Mouse (Mus musculus): ENCODE results near the gene Tspan14. TPM values are rescaled to one million over a fixed set of nuclear protein-coding genes. Genes with fewer than 3 reads are reported as not detected.
A peak's percentile ranks its signal among the peaks of the same experiment; 100 is the strongest.

Gene Tspan14
- polyA plus RNA-seq, 1 experiment from 2014 or later: 104 TPM

DNA sequence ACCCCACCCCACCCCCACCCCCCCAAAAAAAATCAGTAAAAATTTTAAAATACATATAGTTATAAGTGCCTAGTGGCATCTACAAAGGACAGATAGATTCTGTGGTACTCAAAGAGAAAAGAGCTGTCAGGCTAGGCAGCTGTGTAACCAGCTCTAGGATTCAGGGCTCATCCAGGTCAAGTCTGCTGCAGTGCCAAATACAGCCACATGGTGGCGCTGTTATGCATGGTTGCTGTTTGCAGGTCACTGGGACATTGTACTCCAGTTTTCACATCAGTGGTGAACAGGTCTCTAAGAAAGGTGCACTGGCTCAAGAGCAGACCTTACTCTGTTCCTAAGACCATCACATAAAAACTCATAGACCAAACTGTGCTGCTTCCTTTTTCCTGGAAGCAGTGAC, 49.0 kb downstream of the Tspan14 start:
- no peak overlapping the region for H3K9ac ChIP-seq (ENCODE audit: low read length)
- H3K4me1 ChIP-seq (replicated peaks; ENCODE audit: control insufficient read depth, insufficient read depth, low read length): peaks cover 5% of the 10 kb centered on the region
- no peak overlapping the region for H3K4me3 ChIP-seq (ENCODE audit: low read length)
- H3K9me3 ChIP-seq (ENCODE audit: control insufficient read depth, low read length): no peaks in the 10 kb centered on the region
- no peaks in the 10 kb centered on the region for H3K27me3 ChIP-seq (ENCODE audit: control insufficient read depth, insufficient read depth, low read depth, low read length)
- H3K36me3 ChIP-seq (ENCODE audit: control insufficient read depth, insufficient read depth, low read length): peaks cover 23% of the 10 kb centered on the region
- ATAC-seq (ENCODE audit: low read depth): peak; percentile 54
- no peak overlapping the region for H3K27ac ChIP-seq (ENCODE audit: low read length)
- H3K4me2 ChIP-seq (ENCODE audit: low read depth, low read length): no peak overlapping the region
- 0% methylated on average over 1 of the region's 1 CpGs for WGBS

DNA sequence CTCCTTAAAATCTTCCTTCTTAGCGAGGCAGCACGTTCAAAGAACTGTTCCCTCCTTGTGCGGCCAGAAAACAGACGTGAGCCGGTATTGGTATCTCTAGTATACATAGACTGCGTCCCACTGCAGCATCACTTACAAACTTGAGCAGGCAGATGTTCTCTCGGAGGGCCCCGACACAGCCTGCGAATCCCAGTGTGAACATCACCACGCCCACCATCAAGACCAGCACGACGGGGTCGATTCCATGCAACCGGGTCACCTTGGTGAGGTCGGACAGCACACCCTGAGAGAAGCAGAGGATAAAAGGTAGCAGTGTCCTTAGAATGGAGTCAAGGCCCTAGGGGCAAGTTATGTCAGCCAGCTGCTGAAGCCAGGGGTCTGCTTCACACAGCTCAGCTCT, 49.9 kb downstream of the Tspan14 start:
- H3K9ac ChIP-seq (ENCODE audit: low read length): no peak overlapping the region
- WGBS: 90% methylated on average over 15 of the region's 15 CpGs

DNA sequence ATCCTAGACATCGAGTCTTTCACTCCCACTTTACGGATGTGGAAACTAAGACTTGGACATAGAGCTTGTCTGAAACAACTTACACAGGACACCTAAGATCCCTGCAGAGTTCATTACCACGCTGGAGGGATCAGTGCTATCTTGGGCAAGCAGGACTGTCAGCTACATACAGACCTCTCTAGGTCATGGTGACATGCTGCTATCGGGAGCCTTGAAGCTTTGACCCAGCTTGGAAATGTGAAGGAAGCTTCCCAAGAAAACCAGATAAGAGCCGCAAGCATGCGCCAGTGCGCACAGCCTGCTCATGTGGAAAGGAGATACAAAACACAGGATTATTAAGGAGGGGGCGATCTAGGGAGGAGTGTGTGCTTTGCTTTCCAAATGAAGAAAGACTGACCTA, 50.8 kb downstream of the Tspan14 start:
- no peak for ATAC-seq (ENCODE audit: low read depth)
- H3K27me3 ChIP-seq (ENCODE audit: control insufficient read depth, insufficient read depth, low read depth, low read length): no peaks in the 10 kb centered on the region
- H3K4me3 ChIP-seq (ENCODE audit: low read length): no peak overlapping the region
- no peak overlapping the region for H3K9ac ChIP-seq (ENCODE audit: low read length)
- peaks cover 5% of the 10 kb centered on the region for H3K4me1 ChIP-seq (replicated peaks; ENCODE audit: control insufficient read depth, insufficient read depth, low read length)
- no peaks in the 10 kb centered on the region for H3K9me3 ChIP-seq (ENCODE audit: control insufficient read depth, low read length)
- H3K27ac ChIP-seq (ENCODE audit: low read length): no peak overlapping the region
- WGBS: 78% methylated on average over 8 of the region's 8 CpGs
- no peak overlapping the region for H3K4me2 ChIP-seq (ENCODE audit: low read depth, low read length)
- peaks cover 31% of the 10 kb centered on the region for H3K36me3 ChIP-seq (ENCODE audit: control insufficient read depth, insufficient read depth, low read length)

More for the DNA sequence above, 49.9 kb downstream of the Tspan14 start:
- Histone ChIP-seq H3K9me3 (ENCODE audit: control insufficient read depth, low read length) (no peaks in the 10 kb centered on the region), H3K27ac (ENCODE audit: low read length) (no peak overlapping the region), H3K27me3 (ENCODE audit: control insufficient read depth, insufficient read depth, low read depth, low read length) (no peaks in the 10 kb centered on the region), H3K36me3 (ENCODE audit: control insufficient read depth, insufficient read depth, low read length) (peaks cover 24% of the 10 kb centered on the region), H3K4me2 (ENCODE audit: low read depth, low read length) (no peak overlapping the region), H3K4me3 (ENCODE audit: low read length) (no peak overlapping the region), H3K4me1 (replicated peaks; ENCODE audit: control insufficient read depth, insufficient read depth, low read length) (peaks cover 5% of the 10 kb centered on the region)
- no peak for ATAC-seq (ENCODE audit: low read depth)

DNA sequence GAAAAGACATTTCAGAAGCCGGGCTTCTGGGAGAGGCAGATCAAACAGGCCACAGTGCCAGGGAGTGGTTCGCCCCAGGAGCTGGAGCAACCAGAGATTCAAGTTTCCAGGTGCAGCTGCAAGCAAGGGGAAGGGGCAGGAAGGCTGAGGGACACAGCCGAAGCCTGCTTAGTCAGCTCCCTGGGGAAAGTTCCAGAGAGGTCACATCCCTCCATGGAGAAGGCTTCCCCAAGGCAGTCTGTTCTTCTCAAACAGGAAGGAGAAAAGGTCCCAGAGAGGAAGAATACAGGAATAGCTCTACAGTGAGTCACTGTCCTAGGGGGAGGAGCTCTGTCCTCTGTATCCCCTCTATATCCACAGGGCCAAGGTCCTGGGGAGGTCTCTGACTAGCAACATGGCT, 51.9 kb downstream of the Tspan14 start:
- Histone ChIP-seq H3K27ac (ENCODE audit: low read length) (peak overlapping the region; percentile 26), H3K4me2 (ENCODE audit: low read depth, low read length) (no peak overlapping the region), H3K9ac (ENCODE audit: low read length) (no peak overlapping the region), H3K27me3 (ENCODE audit: control insufficient read depth, insufficient read depth, low read depth, low read length) (no peaks in the 10 kb centered on the region), H3K4me1 (replicated peaks; ENCODE audit: control insufficient read depth, insufficient read depth, low read length) (peaks cover 5% of the 10 kb centered on the region), H3K9me3 (ENCODE audit: control insufficient read depth, low read length) (no peaks in the 10 kb centered on the region), H3K36me3 (ENCODE audit: control insufficient read depth, insufficient read depth, low read length) (peaks cover 35% of the 10 kb centered on the region), H3K4me3 (ENCODE audit: low read length) (no peak overlapping the region)
- ATAC-seq (ENCODE audit: low read depth): peak; percentile 42; the same call in 1 of the 2 replicates
- WGBS: 58% methylated on average over 3 of the region's 3 CpGs

DNA sequence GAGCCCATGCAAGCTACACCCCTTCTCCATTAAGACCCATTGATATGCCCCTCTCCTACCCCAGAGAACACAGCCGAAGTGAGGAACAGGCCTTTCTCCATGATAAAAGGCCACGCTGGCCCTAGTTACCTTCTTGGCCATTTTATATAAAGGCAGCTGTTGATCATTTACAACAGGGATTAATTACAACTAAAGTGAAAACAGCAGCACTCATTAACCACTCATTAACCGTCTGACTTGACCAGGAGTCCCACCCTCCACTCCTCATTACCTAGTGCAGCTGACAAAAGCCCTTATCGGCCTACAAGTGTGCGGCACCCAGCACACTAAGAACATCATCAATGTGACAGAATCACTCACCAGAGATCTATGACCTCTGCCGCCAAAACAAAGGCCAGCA, 52.9 kb downstream of the Tspan14 start:
- no peaks in the 10 kb centered on the region for H3K27me3 ChIP-seq (ENCODE audit: control insufficient read depth, insufficient read depth, low read depth, low read length)
- no peak for ATAC-seq (ENCODE audit: low read depth)
- no peak overlapping the region for H3K27ac ChIP-seq (ENCODE audit: low read length)
- H3K9ac ChIP-seq (ENCODE audit: low read length): no peak overlapping the region
- no peak overlapping the region for H3K4me3 ChIP-seq (ENCODE audit: low read length)
- H3K4me1 ChIP-seq (replicated peaks; ENCODE audit: control insufficient read depth, insufficient read depth, low read length): peaks cover 5% of the 10 kb centered on the region
- no peak overlapping the region for H3K4me2 ChIP-seq (ENCODE audit: low read depth, low read length)
- 84% methylated on average over 6 of the region's 6 CpGs for WGBS
- no peaks in the 10 kb centered on the region for H3K9me3 ChIP-seq (ENCODE audit: control insufficient read depth, low read length)
- H3K36me3 ChIP-seq (ENCODE audit: control insufficient read depth, insufficient read depth, low read length): peaks cover 41% of the 10 kb centered on the region

DNA sequence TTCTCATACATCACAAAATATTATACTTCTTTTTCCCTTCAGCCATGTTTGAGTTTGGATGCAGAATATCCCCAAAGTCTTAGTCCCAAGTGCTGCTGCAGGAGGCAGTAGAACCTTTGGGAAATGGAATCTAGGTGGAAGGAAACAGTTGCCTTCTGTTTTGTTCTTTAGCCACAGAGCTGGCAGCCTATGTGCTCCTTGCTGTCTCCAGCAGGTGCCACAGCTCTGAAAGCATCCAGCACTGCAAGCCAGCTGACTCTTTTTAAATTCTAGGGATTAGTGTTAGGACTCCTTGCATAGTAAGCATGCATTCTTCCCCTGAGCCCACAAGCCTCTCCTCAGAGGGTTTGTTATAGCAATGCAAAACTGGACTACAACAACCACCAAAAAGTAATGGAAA, 55.1 kb downstream of the Tspan14 start:
- peaks cover 5% of the 10 kb centered on the region for H3K4me1 ChIP-seq (replicated peaks; ENCODE audit: control insufficient read depth, insufficient read depth, low read length)
- no peak overlapping the region for H3K27ac ChIP-seq (ENCODE audit: low read length)
- H3K27me3 ChIP-seq (ENCODE audit: control insufficient read depth, insufficient read depth, low read depth, low read length): no peaks in the 10 kb centered on the region
- no peak for ATAC-seq (ENCODE audit: low read depth)
- H3K4me2 ChIP-seq (ENCODE audit: low read depth, low read length): no peak overlapping the region
- no peak overlapping the region for H3K9ac ChIP-seq (ENCODE audit: low read length)
- H3K36me3 ChIP-seq (ENCODE audit: control insufficient read depth, insufficient read depth, low read length): peaks cover 58% of the 10 kb centered on the region
- no peak overlapping the region for H3K4me3 ChIP-seq (ENCODE audit: low read length)
- H3K9me3 ChIP-seq (ENCODE audit: control insufficient read depth, low read length): no peaks in the 10 kb centered on the region

DNA sequence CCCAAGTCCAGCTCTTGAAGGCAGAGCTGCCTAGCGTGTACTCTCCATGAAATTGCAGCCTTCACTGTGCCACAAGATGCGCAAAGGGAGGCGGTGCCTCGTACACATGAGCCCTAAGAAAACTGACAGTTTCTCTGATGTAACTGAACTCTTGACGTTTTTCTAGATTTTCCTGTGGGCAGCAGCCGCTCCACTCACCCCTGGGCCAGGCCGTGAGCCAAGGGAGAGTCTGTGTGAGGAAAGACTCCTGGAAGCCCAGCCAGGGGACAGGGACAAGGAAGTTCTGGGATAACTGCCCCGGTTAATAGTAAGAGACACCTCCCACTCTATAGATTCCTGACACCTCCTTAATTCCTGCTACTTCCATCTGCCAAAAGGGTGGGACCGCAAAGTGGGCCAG, 57.8 kb downstream of the Tspan14 start:
- H3K27ac ChIP-seq (ENCODE audit: low read length): no peak overlapping the region
- no peak for ATAC-seq (ENCODE audit: low read depth)

DNA sequence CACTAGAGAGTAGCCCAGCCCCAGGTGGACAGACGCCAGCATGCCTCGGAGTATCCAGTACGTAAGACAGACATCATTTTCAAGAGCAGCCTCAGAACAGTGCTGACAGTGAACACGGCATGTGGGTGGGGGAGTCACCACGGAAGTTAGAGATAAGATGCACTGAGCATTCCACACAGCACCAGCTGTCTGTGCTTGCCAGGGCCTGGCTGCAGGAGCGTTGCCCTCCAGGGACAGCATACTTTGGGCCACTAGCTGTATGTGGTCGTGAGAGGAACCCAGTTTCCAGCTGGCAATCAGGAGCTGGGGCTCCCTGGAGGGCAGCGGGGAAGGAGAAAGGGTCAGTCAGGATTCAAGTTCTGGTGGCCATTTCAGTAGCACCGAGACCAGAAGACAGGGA, 59.8 kb downstream of the Tspan14 start:
- Histone ChIP-seq H3K36me3 (ENCODE audit: control insufficient read depth, insufficient read depth, low read length) (peaks cover 40% of the 10 kb centered on the region), H3K4me3 (ENCODE audit: low read length) (no peak overlapping the region), H3K4me1 (replicated peaks; ENCODE audit: control insufficient read depth, insufficient read depth, low read length) (peaks cover 5% of the 10 kb centered on the region; the same call in 1 of the 2 replicates), H3K27me3 (ENCODE audit: control insufficient read depth, insufficient read depth, low read depth, low read length) (no peaks in the 10 kb centered on the region), H3K9me3 (ENCODE audit: control insufficient read depth, low read length) (no peaks in the 10 kb centered on the region), H3K9ac (ENCODE audit: low read length) (no peak overlapping the region), H3K4me2 (ENCODE audit: low read depth, low read length) (no peak overlapping the region), H3K27ac (ENCODE audit: low read length) (no peak overlapping the region)
- WGBS: 64% methylated on average over 9 of the region's 9 CpGs
- no peak for ATAC-seq (ENCODE audit: low read depth)

More for the DNA sequence above, 57.8 kb downstream of the Tspan14 start:
- no peaks in the 10 kb centered on the region for H3K9me3 ChIP-seq (ENCODE audit: control insufficient read depth, low read length)
- WGBS: 83% methylated on average over 9 of the region's 9 CpGs
- H3K9ac ChIP-seq (ENCODE audit: low read length): no peak overlapping the region
- no peaks in the 10 kb centered on the region for H3K4me1 ChIP-seq (replicated peaks; ENCODE audit: control insufficient read depth, insufficient read depth, low read length)
- no peak overlapping the region for H3K4me2 ChIP-seq (ENCODE audit: low read depth, low read length)
- H3K4me3 ChIP-seq (ENCODE audit: low read length): no peak overlapping the region
- no peaks in the 10 kb centered on the region for H3K27me3 ChIP-seq (ENCODE audit: control insufficient read depth, insufficient read depth, low read depth, low read length)
- H3K36me3 ChIP-seq (ENCODE audit: control insufficient read depth, insufficient read depth, low read length): peaks cover 50% of the 10 kb centered on the region

DNA sequence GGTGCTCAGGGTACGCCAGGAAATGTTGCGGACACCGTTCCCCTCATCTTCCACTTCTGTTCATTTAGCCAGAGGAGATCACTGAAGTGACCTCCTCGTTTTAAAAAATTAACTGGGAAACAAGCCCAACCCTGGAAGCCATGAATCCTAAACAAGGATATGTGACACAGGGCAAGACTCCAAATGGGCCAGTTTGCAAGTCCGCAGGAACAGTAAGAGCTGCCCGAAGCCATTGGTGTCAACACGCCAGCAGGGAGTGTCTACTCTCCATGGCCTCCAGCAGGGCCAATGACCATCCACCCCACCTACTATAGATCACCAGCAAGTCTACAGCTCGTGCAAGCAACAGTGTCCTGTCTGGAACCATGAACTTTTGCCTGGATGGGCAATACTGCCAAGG, 60.8 kb downstream of the Tspan14 start:
- Histone ChIP-seq H3K36me3 (ENCODE audit: control insufficient read depth, insufficient read depth, low read length) (peaks cover 32% of the 10 kb centered on the region), H3K9me3 (ENCODE audit: control insufficient read depth, low read length) (no peaks in the 10 kb centered on the region), H3K27me3 (ENCODE audit: control insufficient read depth, insufficient read depth, low read depth, low read length) (no peaks in the 10 kb centered on the region), H3K27ac (ENCODE audit: low read length) (no peak overlapping the region), H3K4me2 (ENCODE audit: low read depth, low read length) (no peak overlapping the region), H3K9ac (ENCODE audit: low read length) (no peak overlapping the region), H3K4me3 (ENCODE audit: low read length) (no peak overlapping the region), H3K4me1 (replicated peaks; ENCODE audit: control insufficient read depth, insufficient read depth, low read length) (peaks cover 5% of the 10 kb centered on the region; the same call in 1 of the 2 replicates)
- 84% methylated on average over 8 of the region's 8 CpGs for WGBS
- no peak for ATAC-seq (ENCODE audit: low read depth)
